Mouse (Mus musculus) gastrocnemius, postnatal 36 days (tissue): Measurements from ENCODE around the gene Vmn1r34. TPM values are rescaled to one million over a fixed set of nuclear protein-coding genes. Genes with fewer than 3 reads are reported as not detected.
"Not testable (repeated sequence)": the region's sequence is repeated elsewhere in the genome, so short reads cannot be mapped to it uniquely, and the experiment has no call there.

ENCODE experiments used
- DNase-seq, 2 experiments: peaks; one replicate each; pipeline ENCODE4 v3.0.0; 2022
- intact Hi-C: fragments of 180-260 bp; cut with DNase I; formaldehyde crosslinking; loops from one replicate; pipeline ENCODE4 v1.15.1; 2025
- long read RNA-seq, 2 experiments: library from polyadenylated mRNA; stranded (forward); transcript quantifications; one replicate each; pipeline ENCODE4 v2.0.0; 2021
- total RNA-seq, 2 experiments: library from RNA; stranded (reverse); gene quantifications; 2 replicates each; pipeline ENCODE4 v1.2.3; 2021

Gene Vmn1r34
- total RNA-seq = not detected
- long read RNA-seq, experiment 1 = 0 reads
- long read RNA-seq, experiment 2 = 0 reads

GRCm38 (mm10) chr6:66643779-66644178, at the start of gene Vmn1r34:
Gene Vmn1r34 (minus strand): TSS chr6:66643879.
- intact Hi-C loops = no loop called here

GRCm38 (mm10) chr6:66685806-66686205, 42.1 kb upstream of the Vmn1r34 start, which contains the start of gene Vmn1r35:
Gene Vmn1r35 (minus strand): TSS chr6:66685906.
- intact Hi-C loops = no loop called here
- no peak for DNase-seq

More at GRCm38 (mm10) chr6:66643779-66644178, at the start of gene Vmn1r34:
- DNase-seq = no peak

- DNase-seq, intact Hi-C loops: not testable (repeated sequence)
Measured at GRCm38 (mm10) chr6:66618182-66618581, 25.5 kb downstream of the Vmn1r34 start, which contains the start of gene Vmn1r33. Gene Vmn1r33 (minus strand): TSS chr6:66618282.

- DNase-seq = no peak
- intact Hi-C loops = no loop called here
Measured at GRCm38 (mm10) chr6:66595804-66596203, 47.9 kb downstream of the Vmn1r34 start.

Other genes starting within 250 kb of the Vmn1r34 start
- gene Mad2l1, start 108.5 kb downstream of the Vmn1r34 start, total RNA-seq = 1 to 10 TPM; 1.1 to 1.4 TPM
- not detected for gene Vmn1r32, start 83.8 kb downstream of the Vmn1r34 start, total RNA-seq
- gene Vmn1r33, start 25.6 kb downstream of the Vmn1r34 start, total RNA-seq = not detected
- gene Vmn1r35, start 42.0 kb upstream of the Vmn1r34 start, total RNA-seq = not detected
- not detected for gene Vmn1r36, start 75.3 kb upstream of the Vmn1r34 start, total RNA-seq
- not detected for gene Vmn1r37, start 85.5 kb upstream of the Vmn1r34 start, total RNA-seq
- not detected for gene Vmn1r38, start 138.7 kb upstream of the Vmn1r34 start, total RNA-seq
- not detected for gene Vmn1r39, start 166.7 kb upstream of the Vmn1r34 start, total RNA-seq